8 mouse cellular contexts compared by ENCODE assay signal in the genomic region with DNA sequence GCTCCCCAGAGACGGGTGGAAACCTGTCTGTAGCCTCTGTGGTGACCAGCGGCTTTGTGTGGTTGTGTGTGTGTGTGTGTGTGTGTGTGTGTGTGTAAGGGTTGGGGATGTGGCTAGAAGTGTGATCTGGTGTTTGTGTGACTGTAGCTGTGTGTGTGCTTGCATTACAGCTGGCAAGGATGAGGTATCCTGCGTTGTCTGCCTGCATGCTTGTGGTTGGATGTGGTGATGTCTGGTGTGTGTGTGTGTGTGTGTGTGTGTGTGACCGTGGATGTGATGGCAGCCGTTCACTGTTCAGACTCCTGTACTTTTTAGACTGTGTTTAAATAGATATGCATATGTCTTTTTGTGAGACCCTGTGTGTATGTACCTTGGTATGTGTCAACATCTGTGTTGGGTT. TPM values are rescaled to one million over a fixed set of nuclear protein-coding genes. Genes with fewer than 3 reads are reported as not detected.
DNase-seq lines count a peak whose midpoint lies in the region; ATAC-seq and TF ChIP-seq lines count a peak whose summit lies in the region.

No protein-coding gene starts in this region.

- no peak for TF ChIP-seq POLR2A in testis, adult 2 months (IDR thresholded peaks at IDR 0.05; ENCODE audit: control insufficient read depth, low read depth, low read length)
- no peak for TF ChIP-seq POLR2A in olfactory bulb, adult 2 months (IDR thresholded peaks at IDR 0.05; ENCODE audit: insufficient read depth, low read depth, low read length)

- no peaks in the 10 kb centered on the region for H3K9me3 ChIP-seq in heart, embryonic 10.5 days
- no peaks in the 10 kb centered on the region for H3K9me3 ChIP-seq in intestine, postnatal 0 days (ENCODE audit: control insufficient read depth)

- no peak for ATAC-seq in intestine, postnatal 0 days
- no peak for ATAC-seq in granulocyte monocyte progenitor cell, adult 5-6 weeks (replicated peaks; ENCODE audit: poor library complexity, severe bottlenecking)

- H3K27ac ChIP-seq in heart, embryonic 10.5 days = peak overlapping the region; percentile 92
- no peak overlapping the region for H3K27ac ChIP-seq in testis, adult 2 months (ENCODE audit: control insufficient read depth, insufficient read depth, low read depth, low read length)
- H3K27ac ChIP-seq in intestine, postnatal 0 days (ENCODE audit: low read depth, low read length) = peak overlapping the region; percentile 46; the same call in 1 of the 2 replicates
- H3K27ac ChIP-seq in olfactory bulb, adult 2 months (ENCODE audit: insufficient read depth, low read depth, low read length) = peak overlapping the region; percentile 62

- WGBS in heart, embryonic 10.5 days = 44% methylated on average over 5 of the region's 5 CpGs
- 42% methylated on average over 5 of the region's 5 CpGs for WGBS in intestine, postnatal 0 days
- 5% methylated on average over 5 of the region's 5 CpGs for WGBS in olfactory bulb, adult 2 months

- no peaks in the 10 kb centered on the region for H3K27me3 ChIP-seq in heart, embryonic 10.5 days (ENCODE audit: insufficient read depth, poor library complexity, severe bottlenecking)
- H3K27me3 ChIP-seq in testis, adult 2 months (ENCODE audit: control insufficient read depth, insufficient read depth, low read length) = no peaks in the 10 kb centered on the region
- no peaks in the 10 kb centered on the region for H3K27me3 ChIP-seq in intestine, postnatal 0 days (replicated peaks; ENCODE audit: control insufficient read depth, insufficient read depth, low read length)

- H3K9ac ChIP-seq in intestine, postnatal 0 days (ENCODE audit: low read depth, low read length) = peak overlapping the region; percentile 68

- peaks cover 10% of the 10 kb centered on the region for H3K36me3 ChIP-seq in heart, embryonic 10.5 days
- H3K36me3 ChIP-seq in testis, adult 2 months (ENCODE audit: control insufficient read depth, insufficient read depth, low read length) = no peaks in the 10 kb centered on the region
- peaks cover 19% of the 10 kb centered on the region; the same call in 1 of the 2 replicates for H3K36me3 ChIP-seq in intestine, postnatal 0 days (ENCODE audit: control insufficient read depth, insufficient read depth)

- intact Hi-C loops in heart, postnatal 14 days (cut with DNase I) = loop anchor here (2.0 kb wide), 1 partner anchor 25 kb away; no protein-coding TSS in a partner anchor

- H3K4me3 ChIP-seq in heart, embryonic 10.5 days = peak overlapping the region; percentile 92
- H3K4me3 ChIP-seq in testis, adult 2 months (ENCODE audit: control insufficient read depth, low read depth, low read length) = peak overlapping the region; percentile 2; the same call in 1 of the 2 replicates
- peak overlapping the region; percentile 60 for H3K4me3 ChIP-seq in intestine, postnatal 0 days (ENCODE audit: low read depth, low read length)
- H3K4me3 ChIP-seq in olfactory bulb, adult 2 months (ENCODE audit: insufficient read depth, low read depth, low read length) = peak overlapping the region; percentile 81

- peak overlapping the region; percentile 79 for H3K4me2 ChIP-seq in intestine, postnatal 0 days (replicated peaks; ENCODE audit: low read depth)

- no peak for TF ChIP-seq CTCF in testis, adult 2 months (IDR thresholded peaks at IDR 0.05; ENCODE audit: control insufficient read depth, insufficient read depth, insufficient replicate concordance, low read depth, low read length)
- TF ChIP-seq CTCF in intestine, postnatal 0 days (IDR thresholded peaks at IDR 0.05; ENCODE audit: low read depth) = no peak
- no peak for TF ChIP-seq CTCF in olfactory bulb, adult 2 months (IDR thresholded peaks at IDR 0.05; ENCODE audit: insufficient read depth, low read depth, low read length)

- DNase-seq in heart, embryonic 10.5 days (ENCODE audit: low spot score) = no peak
- DNase-seq in heart, postnatal 14 days = no peak
- DNase-seq in testis, postnatal 10 days (ENCODE audit: low spot score) = no peak
- DNase-seq in adrenal gland, adult 8-10 months = no peak

- peaks cover 37% of the 10 kb centered on the region for H3K4me1 ChIP-seq in heart, embryonic 10.5 days
- H3K4me1 ChIP-seq in testis, adult 2 months (ENCODE audit: control insufficient read depth, insufficient read depth, low read length) = peaks cover 22% of the 10 kb centered on the region
- no peaks in the 10 kb centered on the region for H3K4me1 ChIP-seq in intestine, postnatal 0 days (replicated peaks; ENCODE audit: control insufficient read depth, insufficient read depth, low read length)
- peaks cover 39% of the 10 kb centered on the region for H3K4me1 ChIP-seq in olfactory bulb, adult 2 months (ENCODE audit: control insufficient read depth, insufficient read depth, low read length)

RNA-seq across cellular contexts. Expression of a gene that starts 1.5 kb away (rescaled TPM):
- polyA plus RNA-seq in heart, embryonic 10.5 days (2016; fragmentation: Nextera tagmentation; extraction: Ambion mirVana) = 7.0 and 9.6 TPM in 2 replicates
- 1 to 10 TPM; 7.9 to 8.5 TPM for total RNA-seq in heart, postnatal 14 days (2021)
- 5.9 and 7.8 TPM in 2 replicates for polyA plus RNA-seq in testis, adult 2 months (2012; rRNA removed)
- polyA plus RNA-seq in intestine, postnatal 0 days (2015; fragmentation: Nextera tagmentation; extraction: Ambion mirVana) = 6.6 and 7.5 TPM in 2 replicates
- polyA plus RNA-seq in olfactory bulb, adult 2 months (2012; ENCODE audit: insufficient read depth, insufficient read length, low replicate concordance, missing spikeins) = not detected in 2 replicates
- total RNA-seq in adrenal gland, adult 8-10 months (2022) = 10 to 100 TPM in 3 of 4 experiments, 1 to 10 TPM in 1; 8.9 to 16.2 (median 14.1) TPM
- 1.2 and 1.3 TPM in 2 replicates for total RNA-seq in granulocyte monocyte progenitor cell, adult 5-6 weeks (2014; fragmentation: Nextera tagmentation)
- 0.69 and 1.1 TPM in 2 replicates for total RNA-seq in granulocyte monocyte progenitor cell, adult 5-6 weeks (2017)

RNA-seq across cellular contexts. Expression of a gene that starts 26.9 kb away (rescaled TPM):
- 12.3 and 13.9 TPM in 2 replicates for polyA plus RNA-seq in heart, embryonic 10.5 days (2016; fragmentation: Nextera tagmentation; extraction: Ambion mirVana)
- 1 to 10 TPM; 7.0 to 8.8 TPM for total RNA-seq in heart, postnatal 14 days (2021)
- 32.7 and 33.7 TPM in 2 replicates for polyA plus RNA-seq in testis, adult 2 months (2012; rRNA removed)
- 16.8 and 18.7 TPM in 2 replicates for polyA plus RNA-seq in intestine, postnatal 0 days (2015; fragmentation: Nextera tagmentation; extraction: Ambion mirVana)
- polyA plus RNA-seq in olfactory bulb, adult 2 months (2012; ENCODE audit: insufficient read depth, insufficient read length, low replicate concordance, missing spikeins) = not detected in 2 replicates
- total RNA-seq in adrenal gland, adult 8-10 months (2022) = 10 to 100 TPM; 42.5 to 85.7 (median 61.0) TPM
- 13.3 and 15.9 TPM in 2 replicates for total RNA-seq in granulocyte monocyte progenitor cell, adult 5-6 weeks (2014; fragmentation: Nextera tagmentation)
- 9.5 and 10.0 TPM in 2 replicates for total RNA-seq in granulocyte monocyte progenitor cell, adult 5-6 weeks (2017)

RNA-seq across cellular contexts. Expression of a gene that starts 31.3 kb away (rescaled TPM):
- polyA plus RNA-seq in heart, embryonic 10.5 days (2016; fragmentation: Nextera tagmentation; extraction: Ambion mirVana) = 3.4 and 5.0 TPM in 2 replicates
- 1 to 10 TPM; 4.5 to 5.5 TPM for total RNA-seq in heart, postnatal 14 days (2021)
- polyA plus RNA-seq in testis, adult 2 months (2012; rRNA removed) = 4.1 and 5.2 TPM in 2 replicates
- 8.6 and 9.0 TPM in 2 replicates for polyA plus RNA-seq in intestine, postnatal 0 days (2015; fragmentation: Nextera tagmentation; extraction: Ambion mirVana)
- polyA plus RNA-seq in olfactory bulb, adult 2 months (2012; ENCODE audit: insufficient read depth, insufficient read length, low replicate concordance, missing spikeins) = not detected in 2 replicates
- 10 to 100 TPM; 15.5 to 17.2 (median 16.2) TPM for total RNA-seq in adrenal gland, adult 8-10 months (2022)
- 2.1 and 7.7 TPM in 2 replicates for total RNA-seq in granulocyte monocyte progenitor cell, adult 5-6 weeks (2014; fragmentation: Nextera tagmentation)
- total RNA-seq in granulocyte monocyte progenitor cell, adult 5-6 weeks (2017) = 1.8 and 2.2 TPM in 2 replicates

Comparison
In these comparisons a context has a peak if more than half of its experiments do, and no peak if none do; other contexts are left out.
1. H3K4me3 ChIP-seq: peak in every context shown above with its lines; median percentile 92 in heart, embryonic 10.5 days; 81 in olfactory bulb, adult 2 months; 60 in intestine, postnatal 0 days; 2 in testis, adult 2 months.